Mouse (Mus musculus) brain, embryonic 14.5 days (tissue): ENCODE measurements around the gene Cfb.

Source experiments
- CTCF ChIP-seq: fragments of 200-500 bp; IDR thresholded peaks from 2 replicates; pipeline ENCODE4 v1.5.1; 2012; ENCODE audit warnings: inconsistent platforms, mild to moderate bottlenecking, moderate library complexity, borderline replicate concordance; ENCODE audit not compliant: insufficient read depth, insufficient read length; ENCODE audit errors: extremely low read depth
- POLR2A ChIP-seq: fragments of 200-500 bp; IDR thresholded peaks from 2 replicates; pipeline ENCODE4 v1.6.1; 2012; ENCODE audit warnings: mild to moderate bottlenecking, inconsistent platforms, borderline replicate concordance; ENCODE audit not compliant: poor library complexity, insufficient read depth, insufficient read length, severe bottlenecking; ENCODE audit errors: extremely low read depth

- TF ChIP-seq POLR2A (no peak), CTCF (no peak)
These were observed 3.6 kb downstream of the Cfb start for GRCm38 (mm10) chr17:34858670-34859069.
